9 mouse cellular contexts compared by ENCODE assay signal in the genomic region with DNA sequence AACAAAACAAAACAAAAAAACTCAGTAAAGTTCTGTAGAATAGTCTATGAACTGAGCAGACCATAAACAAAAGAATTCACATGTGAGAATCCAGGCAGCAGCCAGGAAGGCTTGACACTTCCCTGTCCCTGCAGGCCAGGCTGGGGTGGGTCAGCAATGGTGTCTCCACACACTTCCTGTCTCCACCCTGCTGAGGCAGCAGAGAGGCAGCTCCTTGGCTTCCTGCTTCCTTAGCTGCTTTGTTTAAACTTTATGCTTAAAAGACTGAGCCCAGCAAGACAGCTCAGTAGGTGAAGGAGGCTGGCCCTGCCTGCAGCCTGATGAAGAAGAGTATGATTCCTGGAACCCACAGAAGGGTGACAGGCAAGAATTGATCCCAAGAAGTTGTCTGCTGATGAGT.
DNase-seq lines count a peak whose midpoint lies in the region; ATAC-seq lines count a peak whose summit lies in the region.
"Had no signal": no experiment of that assay in that cellular context is flagged by ENCODE, and none has a peak within 500 bp of the region (broad histone marks: within the 10 kb centered on the region; RNA-seq: fewer than 3 reads in every experiment).

No protein-coding gene starts in this region.

- peaks cover 5% of the 10 kb centered on the region for H3K36me3 ChIP-seq in heart, embryonic 10.5 days
- H3K36me3 ChIP-seq in macrophage (ENCODE audit: inconsistent target): no peaks in the 10 kb centered on the region
- no peaks in the 10 kb centered on the region for H3K36me3 ChIP-seq in forebrain, embryonic 15.5 days
- H3K36me3 ChIP-seq: hindbrain, embryonic 15.5 days had no signal

- no peak overlapping the region for H3K4me2 ChIP-seq in forebrain, embryonic 15.5 days (replicated peaks)
- H3K4me2 ChIP-seq: hindbrain, embryonic 15.5 days had no signal

- H3K4me1 ChIP-seq in heart, embryonic 10.5 days: peaks cover 53% of the 10 kb centered on the region
- H3K4me1 ChIP-seq in forebrain, embryonic 15.5 days: no peaks in the 10 kb centered on the region

- peak overlapping the region; percentile 63 for H3K27ac ChIP-seq in heart, embryonic 10.5 days
- H3K27ac ChIP-seq in macrophage: peak overlapping the region; percentile 71
- no peak overlapping the region for H3K27ac ChIP-seq in forebrain, embryonic 15.5 days (replicated peaks)

- no peaks in the 10 kb centered on the region for H3K9me3 ChIP-seq in heart, embryonic 10.5 days
- H3K9me3 ChIP-seq in forebrain, embryonic 15.5 days: no peaks in the 10 kb centered on the region
- H3K9me3 ChIP-seq: hindbrain, embryonic 15.5 days had no signal

- DNase-seq in adrenal gland, adult (ENCODE audit: inconsistent age in 2 of 2, low spot score in 1 of 2): peak; percentile 49 to 77
- DNase-seq in adrenal gland, postnatal 4 days (ENCODE audit: low spot score in 2 of 2): no peak
- peak; percentile 61 for DNase-seq in T-cell, adult 2 months (ENCODE audit: low spot score)
- DNase-seq in heart, embryonic 10.5 days (ENCODE audit: low spot score): no peak
- peak; percentile 77 for DNase-seq in kidney, postnatal 10 days
- DNase-seq in cerebellum, postnatal 4 days (ENCODE audit: low spot score in 2 of 2): no peak

- H3K9ac ChIP-seq in forebrain, embryonic 15.5 days (replicated peaks): no peak overlapping the region
- H3K9ac ChIP-seq: hindbrain, embryonic 15.5 days had no signal

- no peaks in the 10 kb centered on the region for H3K27me3 ChIP-seq in heart, embryonic 10.5 days (ENCODE audit: insufficient read depth, poor library complexity, severe bottlenecking)
- H3K27me3 ChIP-seq in forebrain, embryonic 15.5 days: peaks cover 26% of the 10 kb centered on the region
- H3K27me3 ChIP-seq: hindbrain, embryonic 15.5 days had no signal

- peaks cover 91% of the 10 kb centered on the region for H3K79me2 ChIP-seq in macrophage (ENCODE audit: inconsistent target)

- no peak for ATAC-seq in forebrain, embryonic 15.5 days (replicated peaks)

- H3K4me3 ChIP-seq in heart, embryonic 10.5 days: no peak overlapping the region
- H3K4me3 ChIP-seq in macrophage (ENCODE audit: inconsistent target): no peak overlapping the region
- H3K4me3 ChIP-seq in forebrain, embryonic 15.5 days: no peak overlapping the region
- H3K4me3 ChIP-seq: hindbrain, embryonic 15.5 days had no signal

Comparison
In these comparisons a context has a peak if more than half of its experiments do, and no peak if none do; other contexts are left out.
1. DNase-seq: peak in adrenal gland, adult (2 of 2), T-cell, adult 2 months (single experiment) and kidney, postnatal 10 days (single experiment); none in adrenal gland, postnatal 4 days (0 of 2), heart, embryonic 10.5 days (single experiment) and cerebellum, postnatal 4 days (0 of 2).